Mouse (Mus musculus) testis, adult 2 months (tissue): ENCODE results near the gene Robo4.

ENCODE experiments used
- CTCF ChIP-seq: fragments of 200-500 bp; IDR thresholded peaks from 2 replicates; pipeline ENCODE4 v1.5.1; 2012; ENCODE audit warnings: low read depth, mild to moderate bottlenecking, inconsistent platforms, low read length, moderate library complexity; ENCODE audit not compliant: control insufficient read depth, insufficient read depth, insufficient replicate concordance
- POLR2A ChIP-seq: fragments of 200-500 bp; IDR thresholded peaks from 2 replicates; pipeline ENCODE4 v1.6.1; 2012; ENCODE audit warnings: low read depth, mild to moderate bottlenecking, inconsistent platforms, low read length, moderate library complexity; ENCODE audit not compliant: control insufficient read depth

- TF ChIP-seq CTCF (no peak), POLR2A (no peak)
These were observed 52.4 kb downstream of the Robo4 start for GRCm38 (mm10) chr9:37454011-37454492.
